Mouse (Mus musculus): ENCODE measurements around the gene Zbtb42. TPM values are rescaled to one million over a fixed set of nuclear protein-coding genes. Genes with fewer than 3 reads are reported as not detected.

The Zbtb42 gene
- polyA plus RNA-seq, 1 experiment from 2014 or later, result 9.3 TPM

GRCm38 (mm10) chr12:112644855-112645506 lies 33.6 kb upstream of the Zbtb42 start:
- H3K4me1 ChIP-seq, result peaks cover 18% of the 10 kb centered on the region
- H3K27me3 ChIP-seq (replicated peaks), result no peaks in the 10 kb centered on the region
- H3K36me3 ChIP-seq, result peaks cover 11% of the 10 kb centered on the region
- H3K27ac ChIP-seq, result peak overlapping the region; percentile 91
- H3K4me3 ChIP-seq (replicated peaks), result peak overlapping the region; percentile 83
- peak overlapping the region; percentile 82 for H3K9ac ChIP-seq
- under 1% methylated on average over 75 of the region's 75 CpGs for WGBS
- H3K9me3 ChIP-seq, result no peaks in the 10 kb centered on the region
- ATAC-seq (ENCODE audit: insufficient read depth, low FRiP score, low read depth), result peak; percentile 6
- peak overlapping the region; percentile 87 for H3K4me2 ChIP-seq

GRCm38 (mm10) chr12:112646139-112646538 lies 32.5 kb upstream of the Zbtb42 start:
- no peak overlapping the region; the same call in 1 of the 2 replicates for H3K9ac ChIP-seq

GRCm38 (mm10) chr12:112648081-112648480 lies 30.5 kb upstream of the Zbtb42 start:
- WGBS, result 85% methylated on average over 5 of the region's 5 CpGs
- Histone ChIP-seq H3K27ac (no peak overlapping the region), H3K4me1 (peaks cover 18% of the 10 kb centered on the region), H3K4me3 (replicated peaks) (no peak overlapping the region), H3K27me3 (replicated peaks) (no peaks in the 10 kb centered on the region), H3K36me3 (peaks cover 24% of the 10 kb centered on the region), H3K9me3 (no peaks in the 10 kb centered on the region), H3K4me2 (no peak overlapping the region), H3K9ac (no peak overlapping the region)
- ATAC-seq (ENCODE audit: insufficient read depth, low FRiP score, low read depth), result no peak

More at GRCm38 (mm10) chr12:112646139-112646538, 32.5 kb upstream of the Zbtb42 start:
- Histone ChIP-seq H3K27ac (no peak overlapping the region), H3K4me1 (peaks cover 18% of the 10 kb centered on the region), H3K4me3 (replicated peaks) (peak overlapping the region; percentile 83), H3K36me3 (peaks cover 11% of the 10 kb centered on the region), H3K4me2 (peak overlapping the region; percentile 87), H3K9me3 (no peaks in the 10 kb centered on the region), H3K27me3 (replicated peaks) (no peaks in the 10 kb centered on the region)
- ATAC-seq (ENCODE audit: insufficient read depth, low FRiP score, low read depth), result no peak
- 41% methylated on average over 6 of the region's 6 CpGs for WGBS

GRCm38 (mm10) chr12:112651778-112652439 lies 26.7 kb upstream of the Zbtb42 start:
- ATAC-seq (ENCODE audit: insufficient read depth, low FRiP score, low read depth), result no peak
- Histone ChIP-seq H3K4me1 (peaks cover 10% of the 10 kb centered on the region; the same call in 1 of the 2 replicates), H3K27ac (no peak overlapping the region), H3K4me3 (replicated peaks) (no peak overlapping the region), H3K9ac (no peak overlapping the region), H3K27me3 (replicated peaks) (no peaks in the 10 kb centered on the region), H3K4me2 (no peak overlapping the region), H3K9me3 (no peaks in the 10 kb centered on the region), H3K36me3 (peaks cover 57% of the 10 kb centered on the region)
- WGBS, result 72% methylated on average over 5 of the region's 5 CpGs

GRCm38 (mm10) chr12:112653157-112653824 lies 25.3 kb upstream of the Zbtb42 start:
- Histone ChIP-seq H3K27me3 (replicated peaks) (no peaks in the 10 kb centered on the region), H3K9ac (no peak overlapping the region), H3K4me3 (replicated peaks) (no peak overlapping the region), H3K9me3 (no peaks in the 10 kb centered on the region), H3K4me1 (peaks cover 10% of the 10 kb centered on the region; the same call in 1 of the 2 replicates), H3K27ac (no peak overlapping the region), H3K36me3 (peaks cover 65% of the 10 kb centered on the region), H3K4me2 (no peak overlapping the region)
- ATAC-seq (ENCODE audit: insufficient read depth, low FRiP score, low read depth), result peak; percentile 32; the same call in 1 of the 2 replicates
- WGBS, result 36% methylated on average over 7 of the region's 7 CpGs

GRCm38 (mm10) chr12:112654076-112654475 lies 24.6 kb upstream of the Zbtb42 start:
- 88% methylated on average over 5 of the region's 5 CpGs for WGBS
- Histone ChIP-seq H3K4me3 (replicated peaks) (no peak overlapping the region), H3K9me3 (no peaks in the 10 kb centered on the region), H3K27ac (no peak overlapping the region), H3K27me3 (replicated peaks) (no peaks in the 10 kb centered on the region), H3K4me1 (peaks cover 13% of the 10 kb centered on the region; the same call in 1 of the 2 replicates), H3K9ac (no peak overlapping the region), H3K36me3 (peaks cover 67% of the 10 kb centered on the region), H3K4me2 (no peak overlapping the region)
- no peak for ATAC-seq (ENCODE audit: insufficient read depth, low FRiP score, low read depth)

- no peaks in the 10 kb centered on the region for H3K9me3 ChIP-seq
- H3K4me3 ChIP-seq (replicated peaks), result no peak overlapping the region
- H3K9ac ChIP-seq, result no peak overlapping the region
- H3K27me3 ChIP-seq (replicated peaks), result no peaks in the 10 kb centered on the region
- no peak overlapping the region for H3K4me2 ChIP-seq
- peaks cover 76% of the 10 kb centered on the region for H3K36me3 ChIP-seq
- H3K4me1 ChIP-seq, result peaks cover 52% of the 10 kb centered on the region
- no peak overlapping the region for H3K27ac ChIP-seq
- 89% methylated on average over 7 of the region's 7 CpGs for WGBS
- no peak for ATAC-seq (ENCODE audit: insufficient read depth, low FRiP score, low read depth)
Observed at GRCm38 (mm10) chr12:112658619-112659018, 20.0 kb upstream of the Zbtb42 start.

GRCm38 (mm10) chr12:112659109-112659508 lies 19.5 kb upstream of the Zbtb42 start:
- Histone ChIP-seq H3K9me3 (no peaks in the 10 kb centered on the region), H3K4me2 (no peak overlapping the region), H3K9ac (no peak overlapping the region), H3K36me3 (peaks cover 71% of the 10 kb centered on the region), H3K4me3 (replicated peaks) (no peak overlapping the region), H3K27ac (no peak overlapping the region), H3K27me3 (replicated peaks) (no peaks in the 10 kb centered on the region), H3K4me1 (peaks cover 54% of the 10 kb centered on the region)
- 83% methylated on average over 6 of the region's 6 CpGs for WGBS
- ATAC-seq (ENCODE audit: insufficient read depth, low FRiP score, low read depth), result no peak

- H3K9ac ChIP-seq, result no peak overlapping the region
- WGBS, result 21% methylated on average over 5 of the region's 5 CpGs
- H3K4me1 ChIP-seq, result peaks cover 63% of the 10 kb centered on the region
Observed at GRCm38 (mm10) chr12:112660576-112661326, 17.9 kb upstream of the Zbtb42 start.

GRCm38 (mm10) chr12:112661327-112661605 lies 17.4 kb upstream of the Zbtb42 start:
- no peak for ATAC-seq (ENCODE audit: insufficient read depth, low FRiP score, low read depth)
- peak overlapping the region; percentile 39 for H3K4me2 ChIP-seq
- H3K27ac ChIP-seq, result peak overlapping the region; percentile 90
- H3K36me3 ChIP-seq, result peaks cover 52% of the 10 kb centered on the region
- H3K9me3 ChIP-seq, result no peaks in the 10 kb centered on the region
- 73% methylated on average over 3 of the region's 3 CpGs for WGBS
- H3K9ac ChIP-seq, result no peak overlapping the region
- H3K4me1 ChIP-seq, result peaks cover 68% of the 10 kb centered on the region
- no peaks in the 10 kb centered on the region for H3K27me3 ChIP-seq (replicated peaks)
- no peak overlapping the region for H3K4me3 ChIP-seq (replicated peaks)

More at GRCm38 (mm10) chr12:112660576-112661326, 17.9 kb upstream of the Zbtb42 start:
- no peak overlapping the region for H3K4me3 ChIP-seq (replicated peaks)
- no peaks in the 10 kb centered on the region for H3K27me3 ChIP-seq (replicated peaks)
- peak overlapping the region; percentile 39 for H3K4me2 ChIP-seq
- H3K36me3 ChIP-seq, result peaks cover 57% of the 10 kb centered on the region
- H3K27ac ChIP-seq, result peak overlapping the region; percentile 90
- H3K9me3 ChIP-seq, result no peaks in the 10 kb centered on the region
- peak; percentile 77 for ATAC-seq (ENCODE audit: insufficient read depth, low FRiP score, low read depth)

GRCm38 (mm10) chr12:112661851-112662250 lies 16.8 kb upstream of the Zbtb42 start:
- H3K27ac ChIP-seq, result peak overlapping the region; percentile 90
- H3K9ac ChIP-seq, result no peak overlapping the region
- no peaks in the 10 kb centered on the region for H3K27me3 ChIP-seq (replicated peaks)
- no peaks in the 10 kb centered on the region for H3K9me3 ChIP-seq
- peaks cover 74% of the 10 kb centered on the region for H3K4me1 ChIP-seq
- H3K4me3 ChIP-seq (replicated peaks), result no peak overlapping the region
- peaks cover 47% of the 10 kb centered on the region for H3K36me3 ChIP-seq
- no peak for ATAC-seq (ENCODE audit: insufficient read depth, low FRiP score, low read depth)
- peak overlapping the region; percentile 39; the same call in 1 of the 2 replicates for H3K4me2 ChIP-seq
- WGBS, result 75% methylated on average over 9 of the region's 9 CpGs

Measured in stomach, embryonic 15.5 days (tissue).